Mouse (Mus musculus): ENCODE data around the gene Spg20. TPM values are rescaled to one million over a fixed set of nuclear protein-coding genes. Genes with fewer than 3 reads are reported as not detected.

The Spg20 gene
- total RNA-seq (2023), result 10.1 to 19.8 TPM (median 15.3 TPM) in 4 replicates

GRCm38 (mm10) chr3:55111935-55112709 lies at the start of gene Spg20:
Gene Spg20, plus strand, starts transcription at chr3:55112108.

GRCm38 (mm10) chr3:55137039-55137438 lies 25.1 kb downstream of the Spg20 start, which contains the start of gene Ccdc169:
Gene Ccdc169, plus strand, starts transcription at chr3:55137339.

GRCm38 (mm10) chr3:55181766-55182165 lies 69.9 kb downstream of the Spg20 start, which contains the start of gene Sohlh2:
Gene Sohlh2, plus strand, starts transcription at chr3:55182028.

Other genes with a start within 250 kb of the Spg20 start
- not detected in 4 replicates for gene Sertm1, start 196.2 kb upstream of the Spg20 start, total RNA-seq (2023)
- gene Ccna1, start 56.6 kb upstream of the Spg20 start, total RNA-seq (2023), result not detected in 4 replicates
- gene Ccdc169, start 25.2 kb downstream of the Spg20 start, total RNA-seq (2023), result not detected in 4 replicates
- not detected in 4 replicates for gene Sohlh2, start 69.9 kb downstream of the Spg20 start, total RNA-seq (2023)
- not detected in 4 replicates for gene Dclk1, start 130.3 kb downstream of the Spg20 start, total RNA-seq (2023)

All from B cell, adult 62 days (primary cell).